Mouse (Mus musculus) myocyte (in vitro differentiated cells): ENCODE measurements around the gene Brpf3. TPM values are rescaled to one million over a fixed set of nuclear protein-coding genes. Genes with fewer than 3 reads are reported as not detected.

ENCODE experiments used
- H3K27me3 ChIP-seq: one replicate; pipeline ENCODE4 v1.6.1; 2011; ENCODE audit not compliant: control insufficient read depth, insufficient read depth, insufficient read length
- H3K36me3 ChIP-seq: one replicate; pipeline ENCODE4 v1.6.1; 2011; ENCODE audit not compliant: control insufficient read depth, insufficient read depth
- H3K4me2 ChIP-seq: one replicate; pipeline ENCODE4 v1.6.1; 2011; ENCODE audit warnings: low read depth, control low read depth
- H3K4me3 ChIP-seq: one replicate; pipeline ENCODE4 v1.5.1; 2011; ENCODE audit warnings: mild to moderate bottlenecking, control low read depth, moderate library complexity
- H3K79me2 ChIP-seq: one replicate; pipeline ENCODE4 v1.6.1; 2011; ENCODE audit not compliant: control insufficient read depth, insufficient read depth
- H3ac ChIP-seq: one replicate; pipeline ENCODE4 v1.6.1; 2011; ENCODE audit not compliant: control insufficient read depth, insufficient read length
- CEBPB ChIP-seq: IDR thresholded peaks from 2 replicates; pipeline ENCODE4 v1.6.1; 2011; ENCODE audit warnings: mild to moderate bottlenecking, moderate library complexity; ENCODE audit not compliant: poor library complexity, insufficient read depth, severe bottlenecking
- E2F4 ChIP-seq: IDR thresholded peaks from one replicate; pipeline ENCODE4 v1.6.1; 2011; ENCODE audit warnings: mild to moderate bottlenecking, control low read depth, moderate library complexity; ENCODE audit not compliant: insufficient read depth
- MAX ChIP-seq: IDR thresholded peaks from one replicate; pipeline ENCODE4 v1.6.1; 2011; ENCODE audit warnings: low read depth, mild to moderate bottlenecking, control low read depth
- MYOD1 ChIP-seq, 3 experiments: IDR thresholded peaks; one replicate each; pipeline ENCODE4 v1.6.1; 2011; ENCODE audit warnings: control low read depth in 2 of 3, low read depth in 2 of 3, mild to moderate bottlenecking in 2 of 3, moderate library complexity in 1 of 3; ENCODE audit not compliant: insufficient read length in 2 of 3, control insufficient read depth in 1 of 3
- MYOG ChIP-seq, 3 experiments: IDR thresholded peaks; one replicate each; pipeline ENCODE4 v1.6.1; 2011; ENCODE audit warnings: control low read depth in 2 of 3, low read depth in 2 of 3, mild to moderate bottlenecking in 2 of 3; ENCODE audit not compliant: insufficient read length in 2 of 3, control insufficient read depth in 1 of 3, insufficient read depth in 1 of 3
- POLR2A ChIP-seq: IDR thresholded peaks from one replicate; pipeline ENCODE4 v1.6.1; 2011; ENCODE audit warnings: low read depth, mild to moderate bottlenecking, control low read depth, moderate library complexity; ENCODE audit not compliant: insufficient read length
- POLR2AphosphoS2 ChIP-seq: IDR thresholded peaks from one replicate; pipeline ENCODE4 v1.6.1; 2011; ENCODE audit warnings: low read depth, control low read depth; ENCODE audit not compliant: insufficient read length
- REST ChIP-seq: IDR thresholded peaks from one replicate; pipeline ENCODE4 v1.6.1; 2011; ENCODE audit warnings: mild to moderate bottlenecking, control low read depth, moderate library complexity; ENCODE audit not compliant: insufficient read depth, insufficient read length
- SRF ChIP-seq: IDR thresholded peaks from one replicate; pipeline ENCODE4 v1.6.1; 2011; ENCODE audit warnings: low read depth; ENCODE audit not compliant: control insufficient read depth, insufficient read length
- TCF12 ChIP-seq: IDR thresholded peaks from one replicate; pipeline ENCODE4 v1.6.1; 2011; ENCODE audit warnings: mild to moderate bottlenecking, control low read depth; ENCODE audit not compliant: poor library complexity, insufficient read depth, severe bottlenecking
- TCF3 ChIP-seq: IDR thresholded peaks from one replicate; pipeline ENCODE4 v1.6.1; 2011; ENCODE audit warnings: low read depth, control low read depth; ENCODE audit not compliant: insufficient read length
- USF1 ChIP-seq: IDR thresholded peaks from one replicate; pipeline ENCODE4 v1.6.1; 2011; ENCODE audit warnings: low read depth, mild to moderate bottlenecking, control low read depth, moderate library complexity
- polyA plus RNA-seq: library from polyadenylated mRNA; unstranded; fragments of >200 nt; fragmentation: generic; extraction: Trizol; gene quantifications from one replicate; pipeline ENCODE4 v1.2.1, GENCODE M21; 2012; ENCODE audit warnings: missing spikeins

Gene Brpf3
- polyA plus RNA-seq, 1 experiment, result 6.7 TPM

DNA sequence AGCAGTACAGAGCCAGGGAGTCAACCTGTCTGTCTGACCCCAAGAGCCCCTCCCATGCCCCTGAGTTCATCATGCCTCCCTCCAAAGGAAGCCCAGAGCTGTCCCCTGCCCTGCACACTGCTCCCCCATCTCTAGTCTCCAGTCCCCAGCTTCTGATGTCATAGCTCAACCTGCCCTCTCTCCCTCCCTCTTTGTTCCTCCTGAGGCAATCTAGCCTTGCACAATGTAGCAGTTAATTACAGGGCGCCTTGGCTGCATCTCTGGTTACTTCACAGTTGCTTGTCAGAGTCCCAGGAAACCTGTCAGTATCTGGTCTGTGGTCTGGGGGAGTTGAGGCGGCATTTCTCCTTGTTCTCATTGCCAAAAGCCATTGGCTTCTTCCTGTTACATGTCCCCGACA, 55.1 kb downstream of the Brpf3 start:
- H3K79me2 ChIP-seq, result no peaks in the 10 kb centered on the region
- H3K4me3 ChIP-seq, result no peak overlapping the region
- TF ChIP-seq TCF12, result no peak
- TF ChIP-seq REST, result no peak
- TF ChIP-seq TCF3, result no peak
- TF ChIP-seq E2F4, result no peak
- TF ChIP-seq MAX, result no peak
- no peaks in the 10 kb centered on the region for H3K36me3 ChIP-seq
- H3K27me3 ChIP-seq, result peaks cover 6% of the 10 kb centered on the region
- no peak overlapping the region for H3K4me2 ChIP-seq
- no peak overlapping the region for H3ac ChIP-seq

- H3K4me3 ChIP-seq, result no peak within 1 kb of the TSS
- H3K79me2 ChIP-seq, result no peaks in the 10 kb centered on the region
- H3K27me3 ChIP-seq, result peaks cover 15% of the 10 kb centered on the region
- no peak within 1 kb of the TSS for H3K4me2 ChIP-seq
- no peaks in the 10 kb centered on the region for H3K36me3 ChIP-seq
- TF ChIP-seq MYOG (IDR thresholded peaks at IDR 0.05; ENCODE audit: control insufficient read depth in 1 of 3, insufficient read depth in 1 of 3, insufficient read length in 2 of 3, low read depth in 2 of 3) (no peak), POLR2A (no peak), POLR2AphosphoS2 (no peak), MYOD1 (IDR thresholded peaks at IDR 0.05; ENCODE audit: control insufficient read depth in 1 of 3, insufficient read length in 2 of 3, low read depth in 2 of 3) (no peak)
- no peak within 1 kb of the TSS for H3ac ChIP-seq
Observed at GRCm38 (mm10) chr17:28858205-28858604, 57.3 kb downstream of the Brpf3 start, which contains the start of gene Pnpla1. Pnpla1 (plus strand) TSS chr17:28858411.

- H3K79me2 ChIP-seq, result no peaks in the 10 kb centered on the region
- TF ChIP-seq MYOG (IDR thresholded peaks at IDR 0.05; ENCODE audit: control insufficient read depth in 1 of 3, insufficient read depth in 1 of 3, insufficient read length in 2 of 3, low read depth in 2 of 3) (no peak), MAX (no peak), USF1 (no peak), TCF3 (no peak), REST (no peak), MYOD1 (IDR thresholded peaks at IDR 0.05; ENCODE audit: control insufficient read depth in 1 of 3, insufficient read length in 2 of 3, low read depth in 2 of 3) (no peak), TCF12 (no peak), CEBPB (no peak), E2F4 (no peak), SRF (no peak), POLR2A (no peak), POLR2AphosphoS2 (no peak)
- H3K27me3 ChIP-seq, result peaks cover 24% of the 10 kb centered on the region
- no peaks in the 10 kb centered on the region for H3K36me3 ChIP-seq
- H3K4me2 ChIP-seq, result no peak overlapping the region
- H3K4me3 ChIP-seq, result no peak overlapping the region
- no peak overlapping the region for H3ac ChIP-seq
Observed at GRCm38 (mm10) chr17:28863926-28864325, 63.0 kb downstream of the Brpf3 start.

DNA sequence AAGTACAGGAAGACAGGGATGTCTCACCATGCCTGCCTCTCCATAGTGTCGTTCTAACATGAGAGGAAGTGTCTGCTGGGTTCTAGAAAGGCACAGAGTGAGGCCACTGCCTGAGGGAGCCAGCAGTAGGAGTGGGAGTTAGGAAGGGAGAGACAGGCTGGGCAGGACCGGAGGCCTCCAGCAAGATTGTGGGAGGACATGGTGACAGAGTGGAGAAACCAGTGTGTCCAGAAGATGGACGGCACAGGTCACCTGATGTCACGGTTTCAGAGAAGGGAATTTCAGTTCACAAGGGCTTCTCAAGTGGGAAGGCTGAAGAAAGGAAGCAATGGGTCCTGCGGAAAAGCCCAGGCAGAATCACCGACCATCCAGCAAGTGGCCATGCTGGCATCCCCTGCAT, 63.6 kb downstream of the Brpf3 start:
- no peaks in the 10 kb centered on the region for H3K79me2 ChIP-seq
- peaks cover 24% of the 10 kb centered on the region for H3K27me3 ChIP-seq
- TF ChIP-seq REST (no peak), CEBPB (no peak), POLR2A (no peak), TCF12 (no peak), MYOG (IDR thresholded peaks at IDR 0.05; ENCODE audit: control insufficient read depth in 1 of 3, insufficient read depth in 1 of 3, insufficient read length in 2 of 3, low read depth in 2 of 3) (no peak), USF1 (no peak), SRF (no peak), MYOD1 (IDR thresholded peaks at IDR 0.05; ENCODE audit: control insufficient read depth in 1 of 3, insufficient read length in 2 of 3, low read depth in 2 of 3) (no peak), POLR2AphosphoS2 (no peak), MAX (no peak), TCF3 (no peak)
- H3K4me2 ChIP-seq, result no peak overlapping the region
- no peaks in the 10 kb centered on the region for H3K36me3 ChIP-seq
- no peak overlapping the region for H3K4me3 ChIP-seq
- no peak overlapping the region for H3ac ChIP-seq

- Histone ChIP-seq H3K79me2 (no peaks in the 10 kb centered on the region), H3K27me3 (peaks cover 12% of the 10 kb centered on the region), H3K4me3 (no peak overlapping the region), H3K4me2 (no peak overlapping the region), H3ac (no peak overlapping the region), H3K36me3 (no peaks in the 10 kb centered on the region)
- no peak for TF ChIP-seq MAX
- no peak for TF ChIP-seq MYOG (IDR thresholded peaks at IDR 0.05; ENCODE audit: control insufficient read depth in 1 of 3, insufficient read depth in 1 of 3, insufficient read length in 2 of 3, low read depth in 2 of 3)
- no peak for TF ChIP-seq E2F4
- TF ChIP-seq USF1, result no peak
- TF ChIP-seq TCF3, result no peak
- TF ChIP-seq TCF12, result no peak
- no peak for TF ChIP-seq REST
- no peak for TF ChIP-seq SRF
- no peak for TF ChIP-seq POLR2AphosphoS2
- TF ChIP-seq POLR2A, result no peak
- no peak for TF ChIP-seq CEBPB
- TF ChIP-seq MYOD1 (IDR thresholded peaks at IDR 0.05; ENCODE audit: control insufficient read depth in 1 of 3, insufficient read length in 2 of 3, low read depth in 2 of 3), result no peak
Observed at GRCm38 (mm10) chr17:28866921-28867320, 66.0 kb downstream of the Brpf3 start.
